Mouse (Mus musculus) bone marrow macrophage, adult 2 months (primary cell): Measurements from ENCODE around the gene Cyp2b19.

Source experiments
- CTCF ChIP-seq: IDR thresholded peaks from 2 replicates; pipeline ENCODE4 v1.5.1; 2012; ENCODE audit warnings: low read depth, mild to moderate bottlenecking, low read length, moderate library complexity
- POLR2A ChIP-seq: IDR thresholded peaks from 2 replicates; pipeline ENCODE4 v1.6.1; 2012; ENCODE audit warnings: mild to moderate bottlenecking, low read depth, low read length, borderline replicate concordance

- TF ChIP-seq POLR2A: no peak
- TF ChIP-seq CTCF: no peak
Observed at GRCm38 (mm10) chr7:26789984-26790383, 33.0 kb downstream of the Cyp2b19 start.
